Mouse (Mus musculus): ENCODE results near the gene Baiap2l2. TPM values are rescaled to one million over a fixed set of nuclear protein-coding genes. Genes with fewer than 3 reads are reported as not detected.

The Baiap2l2 gene
- 2.0 and 3.0 TPM in 2 replicates for polyA plus RNA-seq (2015; fragmentation: Nextera tagmentation; extraction: Ambion mirVana)

- Histone ChIP-seq H3K4me3 (replicated peaks; ENCODE audit: low read length) (no peak within 1 kb of the TSS), H3K4me2 (ENCODE audit: low read length) (no peak within 1 kb of the TSS), H3K9me3 (ENCODE audit: control insufficient read depth, low read length) (no peaks in the 10 kb centered on the region), H3K9ac (replicated peaks; ENCODE audit: low read depth, low read length) (no peak within 1 kb of the TSS), H3K27me3 (replicated peaks; ENCODE audit: control insufficient read depth, insufficient read depth, low read length) (no peaks in the 10 kb centered on the region), H3K27ac (ENCODE audit: low read length) (no peak within 1 kb of the TSS), H3K4me1 (replicated peaks; ENCODE audit: control insufficient read depth, insufficient read depth, low read length) (no peaks in the 10 kb centered on the region), H3K36me3 (ENCODE audit: control insufficient read depth, insufficient read depth) (no peaks in the 10 kb centered on the region)
- WGBS = 69% methylated on average over 10 of the region's 10 CpGs
- no peak for ATAC-seq
Observed at GRCm38 (mm10) chr15:79285399-79285798, at the start of gene Baiap2l2. Gene Baiap2l2 (minus strand): TSS chr15:79285537.

- no peak overlapping the region for H3K27ac ChIP-seq (ENCODE audit: low read length)
- H3K4me1 ChIP-seq (replicated peaks; ENCODE audit: control insufficient read depth, insufficient read depth, low read length) = no peaks in the 10 kb centered on the region
- 76% methylated on average over 4 of the region's 4 CpGs for WGBS
- no peak overlapping the region for H3K9ac ChIP-seq (replicated peaks; ENCODE audit: low read depth, low read length)
- no peaks in the 10 kb centered on the region for H3K36me3 ChIP-seq (ENCODE audit: control insufficient read depth, insufficient read depth)
- no peak for ATAC-seq
- no peaks in the 10 kb centered on the region for H3K27me3 ChIP-seq (replicated peaks; ENCODE audit: control insufficient read depth, insufficient read depth, low read length)
- no peak overlapping the region for H3K4me2 ChIP-seq (ENCODE audit: low read length)
- no peaks in the 10 kb centered on the region for H3K9me3 ChIP-seq (ENCODE audit: control insufficient read depth, low read length)
- no peak overlapping the region for H3K4me3 ChIP-seq (replicated peaks; ENCODE audit: low read length)
Observed at GRCm38 (mm10) chr15:79333409-79333808, 48.1 kb upstream of the Baiap2l2 start.

DNA sequence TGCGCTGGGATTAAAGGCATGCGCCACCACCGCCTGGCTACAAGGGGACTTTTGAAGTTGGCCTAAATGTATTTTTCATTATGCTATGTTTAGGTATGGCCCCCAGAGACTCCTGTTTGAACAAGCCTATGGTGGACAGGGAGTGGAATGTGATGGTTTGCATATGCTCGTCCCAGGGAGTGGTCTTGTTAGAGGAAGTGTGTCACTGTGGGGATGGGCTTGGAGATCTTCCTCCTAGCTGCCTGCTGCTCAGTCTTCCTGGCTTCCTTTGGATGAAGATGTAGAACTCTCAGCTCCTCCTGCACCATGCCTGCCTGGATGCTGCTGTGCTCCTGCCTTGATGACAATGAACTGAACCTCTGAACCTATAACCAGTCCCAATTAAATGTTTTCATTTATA lies 45.2 kb upstream of the Baiap2l2 start:
- 87% methylated on average over 4 of the region's 4 CpGs for WGBS
- no peaks in the 10 kb centered on the region for H3K9me3 ChIP-seq (ENCODE audit: control insufficient read depth, low read length)
- H3K4me3 ChIP-seq (replicated peaks; ENCODE audit: low read length) = no peak overlapping the region
- no peak overlapping the region for H3K4me2 ChIP-seq (ENCODE audit: low read length)
- no peaks in the 10 kb centered on the region for H3K36me3 ChIP-seq (ENCODE audit: control insufficient read depth, insufficient read depth)
- no peaks in the 10 kb centered on the region for H3K27me3 ChIP-seq (replicated peaks; ENCODE audit: control insufficient read depth, insufficient read depth, low read length)
- no peak for ATAC-seq
- H3K4me1 ChIP-seq (replicated peaks; ENCODE audit: control insufficient read depth, insufficient read depth, low read length) = peaks cover 8% of the 10 kb centered on the region
- H3K9ac ChIP-seq (replicated peaks; ENCODE audit: low read depth, low read length) = no peak overlapping the region
- H3K27ac ChIP-seq (ENCODE audit: low read length) = no peak overlapping the region

GRCm38 (mm10) chr15:79329979-79330363 lies 44.6 kb upstream of the Baiap2l2 start:
- Histone ChIP-seq H3K36me3 (ENCODE audit: control insufficient read depth, insufficient read depth) (no peaks in the 10 kb centered on the region), H3K27me3 (replicated peaks; ENCODE audit: control insufficient read depth, insufficient read depth, low read length) (no peaks in the 10 kb centered on the region), H3K9ac (replicated peaks; ENCODE audit: low read depth, low read length) (no peak overlapping the region), H3K4me3 (replicated peaks; ENCODE audit: low read length) (no peak overlapping the region), H3K4me1 (replicated peaks; ENCODE audit: control insufficient read depth, insufficient read depth, low read length) (peaks cover 8% of the 10 kb centered on the region), H3K4me2 (ENCODE audit: low read length) (no peak overlapping the region), H3K27ac (ENCODE audit: low read length) (no peak overlapping the region), H3K9me3 (ENCODE audit: control insufficient read depth, low read length) (no peaks in the 10 kb centered on the region)
- ATAC-seq = no peak
- WGBS = 87% methylated on average over 6 of the region's 6 CpGs

GRCm38 (mm10) chr15:79329346-79329978 lies 44.1 kb upstream of the Baiap2l2 start:
- Histone ChIP-seq H3K27me3 (replicated peaks; ENCODE audit: control insufficient read depth, insufficient read depth, low read length) (no peaks in the 10 kb centered on the region), H3K9ac (replicated peaks; ENCODE audit: low read depth, low read length) (no peak overlapping the region), H3K4me3 (replicated peaks; ENCODE audit: low read length) (no peak overlapping the region), H3K36me3 (ENCODE audit: control insufficient read depth, insufficient read depth) (no peaks in the 10 kb centered on the region), H3K4me1 (replicated peaks; ENCODE audit: control insufficient read depth, insufficient read depth, low read length) (peaks cover 8% of the 10 kb centered on the region), H3K4me2 (ENCODE audit: low read length) (no peak overlapping the region), H3K9me3 (ENCODE audit: control insufficient read depth, low read length) (no peaks in the 10 kb centered on the region), H3K27ac (ENCODE audit: low read length) (no peak overlapping the region)
- 95% methylated on average over 6 of the region's 6 CpGs for WGBS
- ATAC-seq = no peak

- 97% methylated on average over 4 of the region's 4 CpGs for WGBS
- H3K9me3 ChIP-seq (ENCODE audit: control insufficient read depth, low read length) = no peaks in the 10 kb centered on the region
- H3K27me3 ChIP-seq (replicated peaks; ENCODE audit: control insufficient read depth, insufficient read depth, low read length) = no peaks in the 10 kb centered on the region
- H3K4me2 ChIP-seq (ENCODE audit: low read length) = no peak overlapping the region
- H3K9ac ChIP-seq (replicated peaks; ENCODE audit: low read depth, low read length) = no peak overlapping the region
- ATAC-seq = no peak
- peaks cover 8% of the 10 kb centered on the region for H3K4me1 ChIP-seq (replicated peaks; ENCODE audit: control insufficient read depth, insufficient read depth, low read length)
- H3K27ac ChIP-seq (ENCODE audit: low read length) = no peak overlapping the region
- H3K4me3 ChIP-seq (replicated peaks; ENCODE audit: low read length) = no peak overlapping the region
- H3K36me3 ChIP-seq (ENCODE audit: control insufficient read depth, insufficient read depth) = no peaks in the 10 kb centered on the region
Observed at GRCm38 (mm10) chr15:79328939-79329275, 43.6 kb upstream of the Baiap2l2 start.

GRCm38 (mm10) chr15:79328058-79328938 lies 43.0 kb upstream of the Baiap2l2 start, which contains the start of gene Pla2g6:
Gene Pla2g6 (minus strand): TSS chr15:79328390.
- Histone ChIP-seq H3K27ac (ENCODE audit: low read length) (peak within 1 kb of the TSS; percentile 83), H3K9me3 (ENCODE audit: control insufficient read depth, low read length) (no peaks in the 10 kb centered on the region), H3K4me3 (replicated peaks; ENCODE audit: low read length) (peak within 1 kb of the TSS; percentile 64), H3K4me1 (replicated peaks; ENCODE audit: control insufficient read depth, insufficient read depth, low read length) (peaks cover 8% of the 10 kb centered on the region), H3K36me3 (ENCODE audit: control insufficient read depth, insufficient read depth) (no peaks in the 10 kb centered on the region), H3K9ac (replicated peaks; ENCODE audit: low read depth, low read length) (peak within 1 kb of the TSS; percentile 62), H3K27me3 (replicated peaks; ENCODE audit: control insufficient read depth, insufficient read depth, low read length) (no peaks in the 10 kb centered on the region), H3K4me2 (ENCODE audit: low read length) (peak within 1 kb of the TSS; percentile 59)
- peak; percentile 98 for ATAC-seq
- WGBS = 4% methylated on average over 46 of the region's 46 CpGs

DNA sequence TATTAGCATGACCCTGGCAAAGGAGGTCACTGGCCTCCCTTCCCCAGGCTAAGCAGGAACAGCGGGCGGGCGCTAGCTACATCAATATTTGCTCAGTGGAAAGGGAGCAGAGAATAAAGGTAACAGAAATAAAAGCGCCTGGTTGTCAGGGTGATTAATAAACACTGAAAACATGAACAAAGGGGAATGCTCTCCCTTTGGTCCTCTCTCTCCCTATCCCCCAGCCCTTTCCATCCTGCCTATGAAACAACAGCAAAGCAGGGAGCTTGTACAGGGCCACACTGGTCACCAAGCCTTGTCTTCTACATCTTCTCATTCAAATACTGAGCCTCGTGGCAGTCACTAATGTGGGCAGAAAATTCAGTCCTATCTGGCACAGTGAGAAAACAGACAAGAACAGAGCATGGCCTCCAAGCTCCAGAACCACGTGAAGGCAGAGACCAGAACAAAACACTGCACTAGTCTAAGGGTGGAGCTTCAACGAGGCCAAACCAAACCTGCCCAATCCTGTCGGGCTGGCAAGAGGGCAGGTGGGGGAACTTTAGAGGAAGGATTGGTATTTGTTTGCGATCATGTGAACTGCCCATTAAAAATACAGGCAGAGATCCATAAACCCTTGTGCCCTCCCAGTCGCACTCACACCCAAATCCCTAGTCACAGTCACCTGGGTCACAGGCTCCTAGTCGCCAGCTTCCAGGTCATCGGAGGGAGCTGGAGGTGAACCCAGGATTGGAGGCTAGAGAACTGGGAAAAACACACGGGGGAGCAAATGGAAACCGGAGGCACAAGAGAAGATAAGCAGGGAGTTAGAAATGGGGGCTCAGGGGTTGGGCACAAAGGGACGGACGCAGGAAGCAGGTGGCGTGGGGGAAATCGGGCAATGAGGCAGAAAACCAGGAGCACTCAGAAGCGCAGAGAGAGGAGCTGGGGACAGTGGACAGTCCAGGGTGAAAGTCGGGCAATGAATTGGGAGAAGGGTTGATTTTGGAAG lies 41.9 kb upstream of the Baiap2l2 start:
- peak overlapping the region; percentile 83 for H3K27ac ChIP-seq (ENCODE audit: low read length)
- peaks cover 8% of the 10 kb centered on the region for H3K4me1 ChIP-seq (replicated peaks; ENCODE audit: control insufficient read depth, insufficient read depth, low read length)
- WGBS = 7% methylated on average over 20 of the region's 20 CpGs
- H3K27me3 ChIP-seq (replicated peaks; ENCODE audit: control insufficient read depth, insufficient read depth, low read length) = no peaks in the 10 kb centered on the region
- peak overlapping the region; percentile 62 for H3K9ac ChIP-seq (replicated peaks; ENCODE audit: low read depth, low read length)
- H3K36me3 ChIP-seq (ENCODE audit: control insufficient read depth, insufficient read depth) = no peaks in the 10 kb centered on the region
- peak overlapping the region; percentile 59 for H3K4me2 ChIP-seq (ENCODE audit: low read length)
- peak overlapping the region; percentile 64 for H3K4me3 ChIP-seq (replicated peaks; ENCODE audit: low read length)
- no peaks in the 10 kb centered on the region for H3K9me3 ChIP-seq (ENCODE audit: control insufficient read depth, low read length)
- ATAC-seq = peak; percentile 29; the same call in 1 of the 2 replicates

- H3K27ac ChIP-seq (ENCODE audit: low read length) = no peak overlapping the region
Observed at GRCm38 (mm10) chr15:79326264-79326663, 40.9 kb upstream of the Baiap2l2 start.

More at GRCm38 (mm10) chr15:79326264-79326663, 40.9 kb upstream of the Baiap2l2 start:
- H3K4me2 ChIP-seq (ENCODE audit: low read length) = no peak overlapping the region
- WGBS = 71% methylated on average over 4 of the region's 4 CpGs
- no peaks in the 10 kb centered on the region for H3K9me3 ChIP-seq (ENCODE audit: control insufficient read depth, low read length)
- no peak overlapping the region; the same call in 1 of the 2 replicates for H3K9ac ChIP-seq (replicated peaks; ENCODE audit: low read depth, low read length)
- peaks cover 8% of the 10 kb centered on the region for H3K4me1 ChIP-seq (replicated peaks; ENCODE audit: control insufficient read depth, insufficient read depth, low read length)
- no peaks in the 10 kb centered on the region for H3K36me3 ChIP-seq (ENCODE audit: control insufficient read depth, insufficient read depth)
- H3K4me3 ChIP-seq (replicated peaks; ENCODE audit: low read length) = no peak overlapping the region
- no peaks in the 10 kb centered on the region for H3K27me3 ChIP-seq (replicated peaks; ENCODE audit: control insufficient read depth, insufficient read depth, low read length)
- ATAC-seq = no peak
